Mouse (Mus musculus) urinary bladder, postnatal 14 days (tissue): Measurements from ENCODE around the gene Kdm6b.

Experiments
- DNase-seq: peaks from one replicate; pipeline ENCODE4 v3.0.0; 2021; ENCODE audit warnings: low spot score

Gene Kdm6b

GRCm38 (mm10) chr11:69388680-69389079, 24.8 kb downstream of the Kdm6b start:
- no peak for DNase-seq

- no peak for DNase-seq
Measured at GRCm38 (mm10) chr11:69386758-69387157, 26.7 kb downstream of the Kdm6b start.

- no peak for DNase-seq
Measured at GRCm38 (mm10) chr11:69384979-69385378, 28.5 kb downstream of the Kdm6b start.

GRCm38 (mm10) chr11:69382478-69383105, 30.9 kb downstream of the Kdm6b start:
- DNase-seq = no peak

- DNase-seq = no peak
Measured at GRCm38 (mm10) chr11:69381356-69381755, 32.1 kb downstream of the Kdm6b start.

GRCm38 (mm10) chr11:69379600-69379999, 33.9 kb downstream of the Kdm6b start:
- DNase-seq = no peak

GRCm38 (mm10) chr11:69377766-69378165, 35.7 kb downstream of the Kdm6b start:
- no peak for DNase-seq

GRCm38 (mm10) chr11:69375646-69376045, 37.8 kb downstream of the Kdm6b start:
- no peak for DNase-seq

- no peak for DNase-seq
Measured at GRCm38 (mm10) chr11:69373223-69373965, 40.1 kb downstream of the Kdm6b start.

GRCm38 (mm10) chr11:69372780-69373170, 40.7 kb downstream of the Kdm6b start:
- no peak for DNase-seq

GRCm38 (mm10) chr11:69372056-69372779, 41.3 kb downstream of the Kdm6b start:
- no peak for DNase-seq

- DNase-seq = no peak
Measured at GRCm38 (mm10) chr11:69371601-69372000, 41.9 kb downstream of the Kdm6b start.

- no peak for DNase-seq
Measured at GRCm38 (mm10) chr11:69370817-69371215, 42.7 kb downstream of the Kdm6b start.

- no peak for DNase-seq
Measured at GRCm38 (mm10) chr11:69369990-69370816, 43.3 kb downstream of the Kdm6b start.

GRCm38 (mm10) chr11:69369215-69369989, 44.1 kb downstream of the Kdm6b start, which contains the start of gene Chd3:
TSS of gene Chd3 (minus strand) at chr11:69369406.
- peak; percentile 34 for DNase-seq

GRCm38 (mm10) chr11:69368356-69369214, 44.9 kb downstream of the Kdm6b start:
- DNase-seq = peak; percentile 32

- DNase-seq = no peak
Measured at GRCm38 (mm10) chr11:69367616-69368355, 45.7 kb downstream of the Kdm6b start.

GRCm38 (mm10) chr11:69366855-69367615, 46.4 kb downstream of the Kdm6b start:
- peak; percentile 35 for DNase-seq
